Mouse (Mus musculus) intestine, postnatal 0 days (tissue): ENCODE data around the gene Plpp7. TPM values are rescaled to one million over a fixed set of nuclear protein-coding genes. Genes with fewer than 3 reads are reported as not detected.

Source experiments
- ATAC-seq: fragments of 200-750 bp; cut with Nextera tagmentation; 2 replicates; pipeline ENCODE4 v1.8.0; 2017; ENCODE audit warnings: mild to moderate bottlenecking, moderate TSS enrichment, moderate library complexity
- H3K27ac ChIP-seq: fragments of 300-500 bp; sonication (generic); 2 replicates; pipeline ENCODE4 v1.5.1; 2014; ENCODE audit warnings: mild to moderate bottlenecking, low read depth, low read length, moderate library complexity
- H3K27me3 ChIP-seq: fragments of 300-500 bp; sonication (generic); replicated peaks from 2 replicates; pipeline ENCODE4 v1.6.1; 2014; ENCODE audit warnings: low read length, mixed read lengths; ENCODE audit not compliant: control insufficient read depth, insufficient read depth
- H3K36me3 ChIP-seq: fragments of 300-500 bp; sonication (generic); 2 replicates; pipeline ENCODE4 v1.6.1; 2014; ENCODE audit warnings: mild to moderate bottlenecking, moderate library complexity; ENCODE audit not compliant: control insufficient read depth, insufficient read depth
- H3K4me1 ChIP-seq: fragments of 300-500 bp; sonication (generic); replicated peaks from 2 replicates; pipeline ENCODE4 v1.6.1; 2014; ENCODE audit warnings: antibody characterized with exemption, low read length, mixed read lengths; ENCODE audit not compliant: control insufficient read depth, insufficient read depth
- H3K4me2 ChIP-seq: fragments of 300-500 bp; sonication (generic); replicated peaks from 2 replicates; pipeline ENCODE4 v1.6.1; 2014; ENCODE audit warnings: low read depth, mild to moderate bottlenecking, moderate library complexity
- H3K4me3 ChIP-seq: fragments of 300-500 bp; sonication (generic); 2 replicates; pipeline ENCODE4 v1.5.1; 2014; ENCODE audit warnings: low read depth, low read length
- H3K9ac ChIP-seq: fragments of 300-500 bp; sonication (generic); 2 replicates; pipeline ENCODE4 v1.6.1; 2014; ENCODE audit warnings: mild to moderate bottlenecking, low read depth, low read length
- H3K9me3 ChIP-seq: fragments of 300-500 bp; sonication (generic); 2 replicates; pipeline ENCODE4 v1.6.1; 2016; ENCODE audit warnings: mixed run types; ENCODE audit not compliant: control insufficient read depth
- CTCF ChIP-seq: sonication (generic); IDR thresholded peaks from 2 replicates; pipeline ENCODE4 v1.5.1; 2016; ENCODE audit warnings: low read depth, mild to moderate bottlenecking, control low read depth, antibody characterized with exemption, moderate library complexity
- WGBS: fragments of 180-500 bp; shearing (Covaris S2); extraction: QIAGEN DNeasy Blood & Tissue Kit; methylation state at CpG from one replicate; pipeline ENCODE4 v1.1.7; 2014; 5-methylcytosine and 5-hydroxymethylcytosine counted together
- polyA plus RNA-seq: library from polyadenylated mRNA; unstranded; fragments of >200 nt; fragmentation: Nextera tagmentation; extraction: Ambion mirVana; gene quantifications from 2 replicates; pipeline ENCODE4 v1.2.1, GENCODE M21; 2015

Gene Plpp7
- polyA plus RNA-seq, 1 experiment from 2014 or later = 3.8 TPM

DNA sequence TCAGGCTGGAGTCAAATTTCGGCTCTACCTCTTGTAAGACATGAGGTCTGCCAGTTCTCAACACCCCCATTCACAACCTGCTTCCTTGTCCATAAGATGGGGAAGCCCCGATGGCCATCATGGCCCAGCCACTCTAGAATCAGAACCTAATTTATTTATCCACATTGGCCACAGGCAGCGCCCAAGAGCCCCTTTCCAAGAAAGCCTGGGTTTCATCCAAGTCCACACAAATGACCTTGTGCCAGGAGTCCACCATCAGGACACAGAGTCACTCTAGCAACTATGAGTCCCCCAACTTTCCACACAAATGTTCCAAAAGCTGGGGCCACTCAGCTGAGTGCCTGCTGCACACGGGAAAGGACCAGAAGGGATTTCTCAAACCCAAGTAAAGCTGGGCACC, 29.3 kb upstream of the Plpp7 start:
- Histone ChIP-seq H3K27me3 (no peaks in the 10 kb centered on the region), H3K9me3 (no peaks in the 10 kb centered on the region), H3K4me2 (no peak overlapping the region), H3K36me3 (no peaks in the 10 kb centered on the region; the same call in 1 of the 2 replicates), H3K9ac (no peak overlapping the region), H3K27ac (no peak overlapping the region), H3K4me3 (no peak overlapping the region), H3K4me1 (no peaks in the 10 kb centered on the region)
- peak; percentile 38 for TF ChIP-seq CTCF
- 81% methylated on average over 4 of the region's 4 CpGs for WGBS
- no peak for ATAC-seq

DNA sequence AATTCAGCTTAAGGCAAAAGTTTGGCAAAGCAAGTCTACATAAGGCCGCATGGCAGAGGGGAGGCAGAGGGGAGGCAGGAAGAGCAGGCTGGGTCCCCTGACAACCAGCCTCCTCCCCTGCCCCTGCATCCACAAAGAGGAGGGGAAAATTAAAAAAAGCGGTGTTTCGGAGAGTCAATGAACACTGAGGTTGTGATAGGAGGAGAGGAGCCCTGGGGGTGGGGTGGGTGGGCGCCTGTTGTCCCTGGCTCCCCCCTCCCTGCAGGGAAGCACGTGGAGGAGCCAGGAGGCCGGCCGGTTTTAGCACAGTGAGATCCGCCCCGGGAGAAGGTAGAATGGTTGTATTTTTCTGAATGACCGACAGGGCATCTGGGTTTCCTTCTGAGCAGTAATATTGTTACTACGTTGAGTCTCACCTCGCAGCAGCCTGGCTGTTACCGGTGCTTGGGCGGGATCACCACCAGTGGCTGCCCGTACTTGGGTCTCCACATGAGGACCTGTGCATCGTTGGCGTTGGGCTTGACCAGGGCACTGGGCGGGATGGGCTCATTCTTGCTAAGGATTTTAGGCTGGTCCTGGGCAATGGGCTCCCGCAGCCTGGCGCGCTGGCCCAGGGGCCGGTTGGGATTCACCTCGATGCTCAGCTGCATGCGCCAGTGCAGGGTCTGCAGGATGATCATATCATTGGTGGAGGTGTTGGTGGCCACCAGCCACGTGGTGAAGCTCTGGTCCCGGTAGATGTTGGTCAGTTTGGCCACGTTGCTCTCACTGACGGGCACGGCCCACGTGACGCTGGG, 26.3 kb upstream of the Plpp7 start:
- Histone ChIP-seq H3K27me3 (no peaks in the 10 kb centered on the region), H3K4me3 (no peak overlapping the region), H3K36me3 (no peaks in the 10 kb centered on the region; the same call in 1 of the 2 replicates), H3K9ac (no peak overlapping the region), H3K4me1 (no peaks in the 10 kb centered on the region), H3K4me2 (no peak overlapping the region), H3K27ac (no peak overlapping the region), H3K9me3 (no peaks in the 10 kb centered on the region)
- no peak for ATAC-seq
- TF ChIP-seq CTCF = peak; percentile 27; the same call in 1 of the 2 replicates
- WGBS = 50% methylated on average over 31 of the region's 31 CpGs

DNA sequence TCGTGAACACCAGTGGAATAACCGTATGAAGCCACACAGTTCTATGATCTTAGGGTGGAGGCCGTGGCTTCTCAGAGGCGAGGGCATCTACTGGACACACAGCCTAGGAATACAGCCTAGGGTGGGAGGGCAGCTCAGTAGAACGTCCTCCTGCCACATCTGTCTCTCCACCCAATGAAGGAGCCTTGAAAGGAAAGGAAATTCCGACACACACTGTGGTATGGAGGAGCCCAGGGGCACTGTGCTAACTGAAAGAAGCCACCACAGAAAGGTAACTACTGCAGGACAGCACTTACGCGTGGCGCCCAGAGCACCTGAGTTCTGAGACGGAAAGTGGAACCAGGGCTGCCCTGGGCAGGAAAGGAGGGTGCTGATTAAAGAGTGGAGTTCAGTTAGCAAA, 24.6 kb upstream of the Plpp7 start:
- no peaks in the 10 kb centered on the region for H3K27me3 ChIP-seq
- no peaks in the 10 kb centered on the region for H3K4me1 ChIP-seq
- H3K4me2 ChIP-seq = no peak overlapping the region
- WGBS = 93% methylated on average over 10 of the region's 10 CpGs
- no peak overlapping the region for H3K27ac ChIP-seq
- no peak overlapping the region for H3K4me3 ChIP-seq
- H3K9me3 ChIP-seq = no peaks in the 10 kb centered on the region
- no peaks in the 10 kb centered on the region; the same call in 1 of the 2 replicates for H3K36me3 ChIP-seq
- no peak for TF ChIP-seq CTCF
- H3K9ac ChIP-seq = no peak overlapping the region
- no peak for ATAC-seq

DNA sequence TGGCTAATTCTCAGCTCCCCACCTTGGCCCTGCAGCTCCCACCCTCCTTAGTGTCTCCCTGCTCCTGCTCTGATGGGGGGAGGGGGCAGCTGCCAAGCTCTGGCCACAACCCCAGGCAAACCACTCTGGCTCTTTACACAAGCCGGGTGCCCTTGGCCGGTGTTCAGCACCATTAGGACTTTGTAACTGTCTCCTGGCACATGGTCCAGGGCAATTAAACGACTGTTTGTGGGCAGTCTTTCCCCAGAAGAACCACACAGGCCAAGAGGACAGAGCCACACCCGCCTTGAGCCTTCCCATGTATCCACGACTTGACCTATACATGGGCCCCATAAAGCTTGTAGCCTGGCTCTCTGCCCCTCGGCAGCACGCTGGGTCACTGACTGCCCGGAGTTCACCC, 20.9 kb upstream of the Plpp7 start:
- peak; percentile 56 for ATAC-seq

DNA sequence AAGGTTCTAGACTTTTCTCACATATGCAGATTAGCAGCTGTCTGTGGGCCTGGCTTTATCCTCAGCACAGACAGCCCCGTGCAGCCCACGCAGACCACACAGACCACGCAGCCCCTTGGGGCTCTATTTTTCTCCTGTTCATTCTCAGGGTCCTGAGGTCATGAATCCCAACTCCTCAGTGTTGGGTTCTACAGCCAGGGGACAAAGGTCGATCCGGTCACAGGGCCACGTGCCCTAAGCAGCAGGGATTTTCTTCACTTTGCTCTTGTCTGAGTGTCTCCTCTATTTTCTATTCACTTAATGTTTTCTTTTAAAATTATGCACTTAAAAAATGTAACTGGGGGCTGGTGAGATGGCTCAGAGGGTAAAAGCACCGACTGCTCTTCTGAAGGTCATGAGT, 20.0 kb upstream of the Plpp7 start:
- no peak overlapping the region; the same call in 1 of the 2 replicates for H3K27ac ChIP-seq
- no peaks in the 10 kb centered on the region; the same call in 1 of the 2 replicates for H3K4me1 ChIP-seq
- no peaks in the 10 kb centered on the region for H3K9me3 ChIP-seq
- ATAC-seq = no peak
- WGBS = 65% methylated on average over 7 of the region's 7 CpGs
- no peak for TF ChIP-seq CTCF
- no peaks in the 10 kb centered on the region for H3K27me3 ChIP-seq
- no peak overlapping the region for H3K4me3 ChIP-seq
- H3K4me2 ChIP-seq = no peak overlapping the region
- H3K36me3 ChIP-seq = no peaks in the 10 kb centered on the region; the same call in 1 of the 2 replicates
- no peak overlapping the region for H3K9ac ChIP-seq

More for the DNA sequence above, 20.9 kb upstream of the Plpp7 start:
- 32% methylated on average over 8 of the region's 8 CpGs for WGBS
- Histone ChIP-seq H3K9me3 (no peaks in the 10 kb centered on the region), H3K27me3 (no peaks in the 10 kb centered on the region), H3K4me1 (no peaks in the 10 kb centered on the region; the same call in 1 of the 2 replicates), H3K4me2 (no peak overlapping the region; the same call in 1 of the 2 replicates), H3K27ac (no peak overlapping the region; the same call in 1 of the 2 replicates), H3K36me3 (no peaks in the 10 kb centered on the region; the same call in 1 of the 2 replicates), H3K9ac (no peak overlapping the region), H3K4me3 (no peak overlapping the region)
- no peak for TF ChIP-seq CTCF

DNA sequence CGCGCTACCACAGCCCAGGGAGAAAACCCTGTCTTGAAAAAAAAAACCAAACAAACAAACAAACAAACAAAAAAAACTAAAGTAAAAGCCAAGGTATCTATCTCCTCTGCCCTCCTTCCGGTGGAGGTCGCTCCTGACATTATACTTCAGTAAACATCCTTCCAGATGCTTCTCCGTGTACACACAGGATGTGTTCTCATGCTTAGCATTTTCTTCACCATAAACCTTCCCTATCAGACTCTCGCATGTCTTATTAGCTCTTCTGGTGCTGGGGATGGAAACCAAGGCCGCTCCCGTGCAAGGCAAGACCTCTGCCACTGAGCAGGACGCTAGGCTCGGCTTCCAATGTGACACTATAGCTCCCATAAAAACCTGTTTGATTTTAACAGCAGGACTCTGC, 17.6 kb upstream of the Plpp7 start:
- H3K9me3 ChIP-seq = no peaks in the 10 kb centered on the region
- H3K4me1 ChIP-seq = no peaks in the 10 kb centered on the region; the same call in 1 of the 2 replicates
- no peaks in the 10 kb centered on the region for H3K36me3 ChIP-seq
- no peak for ATAC-seq
- H3K4me2 ChIP-seq = no peak overlapping the region
- no peaks in the 10 kb centered on the region for H3K27me3 ChIP-seq
- no peak overlapping the region; the same call in 1 of the 2 replicates for H3K27ac ChIP-seq
- 74% methylated on average over 10 of the region's 10 CpGs for WGBS
- TF ChIP-seq CTCF = no peak
- no peak overlapping the region for H3K4me3 ChIP-seq
- no peak overlapping the region for H3K9ac ChIP-seq
